Comparison of ENCODE assay signal across 29 mouse cellular contexts in the genomic region with DNA sequence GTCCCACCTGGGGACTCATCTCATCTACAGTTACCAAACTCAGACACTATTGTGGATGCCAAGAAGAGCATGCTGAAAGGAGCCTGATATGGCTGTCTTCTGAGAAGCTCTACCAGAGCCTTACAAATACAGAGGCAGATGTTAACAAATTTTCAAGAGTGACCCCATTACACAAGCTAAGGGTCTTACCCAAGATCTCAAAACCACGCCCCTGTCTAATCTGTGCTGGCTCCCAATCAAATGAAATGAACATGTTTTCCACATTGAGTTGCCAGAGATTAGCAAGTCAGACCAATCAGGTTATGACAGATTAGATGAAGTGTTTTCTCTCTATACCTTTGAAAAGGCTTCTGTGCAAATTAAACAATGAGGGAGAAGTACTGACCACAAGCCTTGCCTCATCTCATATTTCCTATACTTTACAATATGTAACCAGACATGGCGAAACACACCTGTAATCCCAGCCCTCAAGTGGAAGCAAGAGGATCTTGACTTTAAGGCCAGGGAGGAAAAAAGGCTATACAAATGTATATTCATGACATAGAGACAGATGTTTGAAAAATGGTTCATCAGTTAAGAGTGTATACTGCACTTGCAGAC. TPM values are rescaled to one million over a fixed set of nuclear protein-coding genes. Genes with fewer than 3 reads are reported as not detected.
"Had no signal": no experiment of that assay in that cellular context is flagged by ENCODE, and none has a peak within 500 bp of the region (broad histone marks: within the 10 kb centered on the region; RNA-seq: fewer than 3 reads in every experiment).

No protein-coding gene starts in this region.

- DNase-seq: cerebellum, adult 2 months; cerebellum, adult 8-10 months; cerebellum, adult 9-10 months; cerebellum, adult 9-11 months; cerebellum, postnatal 10 days; cerebellum, postnatal 14 days; cerebellum, postnatal 25 days; cerebellum, postnatal 36 days; embryo, embryonic 11 days; forebrain, postnatal 0 days; gastrocnemius, adult 2 months; gastrocnemius, postnatal 10 days; gastrocnemius, postnatal 14 days; gastrocnemius, postnatal 25 days; gastrocnemius, postnatal 36 days; heart, adult 11 months; heart, adult 18-20 months; heart, adult 2 months had no signal

- H3K27ac ChIP-seq: embryonic facial prominence, embryonic 10.5 days; embryonic facial prominence, embryonic 12.5 days; embryonic facial prominence, embryonic 13.5 days; embryonic facial prominence, embryonic 15.5 days; forebrain, embryonic 10.5 days; forebrain, embryonic 12.5 days; forebrain, embryonic 13.5 days; forebrain, embryonic 15.5 days; gastrocnemius, adult 2 months; heart, adult 2 months had no signal

- H3K9ac ChIP-seq: embryonic facial prominence, embryonic 12.5 days; embryonic facial prominence, embryonic 13.5 days; embryonic facial prominence, embryonic 15.5 days; forebrain, embryonic 12.5 days; forebrain, embryonic 13.5 days; forebrain, embryonic 15.5 days; forebrain, postnatal 0 days had no signal

- H3K36me3 ChIP-seq: embryonic facial prominence, embryonic 10.5 days; embryonic facial prominence, embryonic 12.5 days; embryonic facial prominence, embryonic 13.5 days; embryonic facial prominence, embryonic 15.5 days; forebrain, embryonic 10.5 days; forebrain, embryonic 12.5 days; forebrain, embryonic 15.5 days had no signal

- H3K27me3 ChIP-seq: embryonic facial prominence, embryonic 12.5 days; embryonic facial prominence, embryonic 13.5 days; embryonic facial prominence, embryonic 15.5 days; forebrain, embryonic 12.5 days; forebrain, embryonic 13.5 days; forebrain, embryonic 15.5 days had no signal

- ATAC-seq: forebrain, embryonic 13.5 days; forebrain, embryonic 14.5 days; forebrain, embryonic 15.5 days; forebrain, embryonic 16.5 days; forebrain, postnatal 0 days had no signal

- H3K9me3 ChIP-seq: embryonic facial prominence, embryonic 10.5 days; embryonic facial prominence, embryonic 12.5 days; embryonic facial prominence, embryonic 13.5 days; embryonic facial prominence, embryonic 15.5 days; forebrain, embryonic 10.5 days; forebrain, embryonic 12.5 days; forebrain, embryonic 13.5 days; forebrain, embryonic 15.5 days had no signal

- H3K4me1 ChIP-seq: embryonic facial prominence, embryonic 10.5 days; embryonic facial prominence, embryonic 12.5 days; embryonic facial prominence, embryonic 13.5 days; embryonic facial prominence, embryonic 15.5 days; forebrain, embryonic 10.5 days; forebrain, embryonic 12.5 days; forebrain, embryonic 13.5 days; forebrain, embryonic 15.5 days had no signal

- H3K4me3 ChIP-seq: embryonic facial prominence, embryonic 10.5 days; embryonic facial prominence, embryonic 12.5 days; embryonic facial prominence, embryonic 13.5 days; embryonic facial prominence, embryonic 15.5 days; erythroblast, embryonic 14.5 days; forebrain, embryonic 10.5 days; forebrain, embryonic 12.5 days; forebrain, embryonic 13.5 days; forebrain, embryonic 15.5 days; gastrocnemius, adult 2 months; heart, adult 2 months had no signal

- H3K4me2 ChIP-seq: embryonic facial prominence, embryonic 12.5 days; embryonic facial prominence, embryonic 13.5 days; embryonic facial prominence, embryonic 15.5 days; forebrain, embryonic 12.5 days; forebrain, embryonic 13.5 days; forebrain, embryonic 15.5 days had no signal

RNA-seq across cellular contexts. Expression of gene Nt5e, which starts 19.9 kb away (rescaled TPM):
- polyA plus RNA-seq: erythroblast, embryonic 14.5 days had no signal
